Mouse (Mus musculus) cerebellum, adult 11 months (tissue): Measurements from ENCODE around the gene G430095P16Rik.

Source experiments
- DNase-seq: peaks from one replicate; pipeline ENCODE4 v3.0.0; 2022

G430095P16Rik gene

DNA sequence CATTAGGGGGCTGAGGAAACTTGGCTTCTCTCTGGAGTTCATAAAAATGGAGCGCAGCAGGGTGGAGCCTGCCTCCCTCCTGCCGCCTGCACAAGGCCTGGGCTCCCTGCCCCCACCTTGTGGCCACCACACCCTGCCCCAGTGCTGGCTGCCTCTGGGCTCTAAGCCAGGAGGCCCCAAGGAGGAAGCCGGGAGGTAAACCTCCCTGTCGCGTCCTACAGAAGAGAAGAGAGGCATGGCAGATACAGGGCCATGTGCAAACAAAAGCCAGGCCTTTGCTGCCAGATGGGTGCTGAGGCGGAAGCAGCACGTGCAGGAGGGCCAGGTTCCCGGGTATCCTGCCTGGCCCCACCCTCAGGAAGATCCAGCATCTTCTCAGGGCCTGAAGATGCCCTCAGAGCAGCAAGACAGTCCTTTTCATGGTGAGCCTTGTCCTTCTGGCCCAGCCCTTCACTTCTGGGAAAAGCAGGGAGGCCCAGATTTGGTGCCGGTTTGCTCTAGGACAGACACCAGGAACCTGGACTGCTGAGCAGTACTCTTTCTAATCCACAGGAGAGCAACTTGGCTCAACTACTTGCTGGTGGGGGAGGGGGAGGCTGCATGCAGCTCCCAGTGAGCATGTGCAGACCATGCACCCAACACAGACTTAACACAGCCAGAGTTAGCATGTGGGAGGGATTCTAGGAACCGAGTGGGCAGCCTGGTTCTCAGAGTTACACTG, at the start of gene G430095P16Rik:
TSS of gene G430095P16Rik (plus strand) at position 158 of the 721 bp plus-strand sequence.
- DNase-seq, result no peak

DNA sequence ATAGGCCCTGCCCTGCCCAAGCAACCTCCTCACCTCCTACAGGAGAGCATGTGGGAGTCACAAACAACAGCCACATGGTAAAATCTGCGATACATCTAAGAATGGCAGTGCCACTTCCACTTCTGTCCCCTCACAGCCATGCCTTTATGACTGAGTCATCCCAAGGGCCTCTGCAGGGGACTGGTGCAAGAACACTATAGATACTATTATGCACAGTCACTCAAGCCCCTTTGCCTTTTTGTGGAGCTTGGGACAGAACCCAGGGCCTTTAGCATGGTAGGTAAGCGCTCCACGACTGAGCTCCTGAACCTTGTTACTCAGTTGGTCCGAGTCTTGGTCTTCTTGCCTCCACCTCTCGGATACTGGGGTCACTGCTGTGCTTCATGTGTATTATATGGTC, 45.5 kb upstream of the G430095P16Rik start:
- no peak for DNase-seq

DNA sequence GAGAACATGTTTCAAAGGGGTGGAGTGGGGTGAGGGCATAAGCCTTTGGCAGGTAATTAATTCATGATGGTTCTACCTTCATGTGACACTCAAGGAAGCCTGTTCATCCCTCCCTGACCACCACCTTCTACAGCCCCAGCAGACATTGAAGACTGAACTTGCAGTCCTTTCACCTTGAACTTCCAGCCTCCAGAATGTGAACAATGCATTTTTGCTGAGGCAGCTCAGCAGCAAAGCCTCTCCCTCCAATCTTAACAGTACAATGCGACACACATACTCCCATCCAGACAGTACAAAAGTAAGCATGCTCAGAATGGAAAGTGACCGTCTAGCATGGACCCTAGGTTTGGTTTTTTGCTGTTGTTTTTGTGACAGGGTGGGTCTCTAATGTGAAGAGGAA, 41.3 kb upstream of the G430095P16Rik start:
- DNase-seq, result no peak

DNA sequence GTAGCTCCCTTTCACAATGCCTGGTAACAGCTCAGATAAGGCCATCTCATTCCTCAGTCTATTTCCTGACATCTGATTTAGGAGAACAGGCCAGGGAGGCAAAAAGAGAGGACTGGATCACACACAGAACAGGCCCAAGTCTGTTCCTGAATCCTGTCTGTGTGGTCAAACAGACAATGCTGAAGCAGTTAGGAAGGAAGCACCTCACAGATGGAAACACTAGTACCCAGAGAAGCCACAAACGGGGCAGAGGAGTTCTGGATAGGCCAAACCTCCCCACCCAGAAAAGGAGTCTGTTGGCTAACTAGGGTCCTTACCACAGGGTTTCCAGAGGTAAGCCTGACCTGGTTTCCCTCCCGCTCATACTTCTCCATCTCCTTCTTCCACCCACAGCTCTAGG, 40.5 kb upstream of the G430095P16Rik start:
- DNase-seq, result no peak

DNA sequence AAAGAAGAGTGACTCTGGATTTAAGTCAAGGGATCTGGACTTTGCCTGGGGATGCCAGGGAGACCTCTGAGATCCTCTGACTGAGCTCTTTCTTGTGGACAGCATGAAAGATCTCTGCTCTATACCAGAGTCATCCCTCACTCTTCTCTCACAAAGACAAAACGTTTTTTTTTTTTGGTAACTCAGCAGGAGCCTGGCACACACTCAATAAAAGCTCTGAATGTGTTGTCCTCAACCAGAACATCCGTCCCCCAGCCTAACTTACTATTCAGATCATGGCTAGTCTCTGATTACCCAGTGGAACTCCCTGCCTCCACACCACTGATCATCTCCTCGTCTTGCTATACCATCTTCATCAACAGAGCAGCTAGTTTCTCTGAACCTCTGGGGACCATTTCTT, 38.3 kb upstream of the G430095P16Rik start:
- no peak for DNase-seq

DNA sequence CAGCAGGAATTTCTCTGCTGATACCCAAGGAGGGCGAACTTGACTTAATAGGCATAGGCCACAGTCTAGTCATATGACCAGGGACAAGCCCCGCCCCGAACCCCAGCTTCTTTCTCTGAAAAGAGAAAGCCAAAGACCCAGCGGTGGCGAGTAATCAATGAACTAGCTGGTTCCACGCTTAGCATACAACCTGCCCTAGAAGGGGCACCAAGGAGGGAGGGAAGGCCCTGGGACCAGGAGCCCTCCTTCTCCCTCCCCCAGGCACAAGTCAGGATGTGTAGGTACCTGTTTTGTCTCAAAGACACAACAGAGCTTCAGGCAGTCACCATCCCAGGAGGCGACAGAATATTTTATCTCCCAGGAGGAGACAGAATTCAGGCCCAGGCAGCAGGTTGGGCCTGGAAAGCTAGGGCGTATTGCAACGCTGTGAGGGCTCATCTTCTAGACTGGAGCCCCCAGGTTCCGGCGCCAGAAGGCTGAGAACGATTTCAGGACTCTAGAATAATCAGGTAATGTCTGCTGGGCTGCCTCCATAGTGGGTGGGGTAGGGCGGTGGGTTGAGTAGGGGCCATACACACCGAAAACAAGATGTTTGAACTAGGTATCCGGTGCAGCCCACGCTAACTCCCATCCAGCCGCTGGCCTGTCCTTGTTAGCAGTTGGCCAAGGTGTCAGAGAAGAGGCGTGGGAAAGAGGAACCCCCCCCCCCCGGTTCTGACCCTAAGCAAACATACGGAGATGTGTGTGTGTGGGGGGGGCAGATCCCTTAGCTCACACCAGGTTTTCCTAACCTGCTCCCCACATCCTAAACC, 36.4 kb upstream of the G430095P16Rik start, which contains the start of gene Trmt1:
TSS of gene Trmt1 (plus strand) at position 117 of the 812 bp plus-strand sequence.
- DNase-seq, result no peak

DNA sequence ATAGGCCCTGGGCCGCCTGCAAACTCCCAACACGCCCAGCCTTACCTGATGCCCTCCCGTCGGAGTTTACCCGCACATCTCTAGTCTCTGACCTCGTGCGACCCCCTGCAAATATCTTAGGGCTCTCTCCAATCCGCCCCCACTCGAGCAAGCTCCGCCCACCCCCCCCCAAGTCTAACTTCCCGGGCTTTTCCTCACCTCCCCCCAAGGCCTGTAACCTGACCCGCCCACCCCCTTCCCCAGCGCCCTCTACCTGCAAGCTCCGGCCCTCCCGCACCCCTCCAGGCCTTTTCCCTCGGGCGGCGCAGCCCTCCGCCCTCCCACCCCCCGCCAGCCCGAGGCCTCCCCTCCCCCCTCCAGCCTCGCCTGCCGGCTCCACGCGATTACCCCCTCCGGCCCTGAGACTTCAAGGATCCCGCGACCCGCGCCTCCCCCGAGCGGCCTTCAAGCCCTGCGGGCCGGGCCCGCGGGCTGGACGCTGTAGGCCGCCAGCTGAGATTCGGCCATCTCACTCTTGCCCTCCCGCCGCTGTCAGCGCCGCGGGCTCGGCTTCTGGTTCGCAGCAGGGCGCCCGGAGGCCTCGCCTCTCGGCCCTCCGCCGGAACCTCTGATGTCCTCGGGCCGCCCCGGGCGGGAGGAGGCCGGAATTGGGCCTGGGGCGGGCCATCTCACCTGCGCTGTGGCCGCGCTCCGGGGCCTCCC, 35.7 kb upstream of the G430095P16Rik start:
- DNase-seq, result peak; percentile 56

DNA sequence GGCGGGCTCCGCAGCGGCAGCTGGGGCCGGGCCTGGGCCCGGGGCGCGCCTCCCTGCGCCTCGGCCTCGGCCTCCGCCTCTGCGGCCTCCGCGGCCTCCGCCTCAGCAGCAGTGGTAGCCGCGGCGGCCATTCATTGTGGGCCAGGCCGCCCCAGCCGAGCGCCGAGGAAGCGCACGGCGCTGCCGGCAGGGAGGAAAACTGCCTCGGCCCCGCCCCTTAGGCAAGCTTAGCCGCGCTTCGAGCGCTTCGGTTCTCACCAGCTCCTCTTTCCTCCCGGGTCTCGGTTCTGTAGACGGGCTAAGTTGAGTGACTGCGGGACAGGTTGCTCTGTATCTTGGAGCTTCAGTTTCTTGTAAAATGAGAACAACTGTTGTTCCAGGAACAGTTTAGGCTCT, 35.1 kb upstream of the G430095P16Rik start, which contains the start of gene Nacc1:
TSS of gene Nacc1 (minus strand) at position 158 of the 396 bp plus-strand sequence.
- peak; percentile 82 for DNase-seq

DNA sequence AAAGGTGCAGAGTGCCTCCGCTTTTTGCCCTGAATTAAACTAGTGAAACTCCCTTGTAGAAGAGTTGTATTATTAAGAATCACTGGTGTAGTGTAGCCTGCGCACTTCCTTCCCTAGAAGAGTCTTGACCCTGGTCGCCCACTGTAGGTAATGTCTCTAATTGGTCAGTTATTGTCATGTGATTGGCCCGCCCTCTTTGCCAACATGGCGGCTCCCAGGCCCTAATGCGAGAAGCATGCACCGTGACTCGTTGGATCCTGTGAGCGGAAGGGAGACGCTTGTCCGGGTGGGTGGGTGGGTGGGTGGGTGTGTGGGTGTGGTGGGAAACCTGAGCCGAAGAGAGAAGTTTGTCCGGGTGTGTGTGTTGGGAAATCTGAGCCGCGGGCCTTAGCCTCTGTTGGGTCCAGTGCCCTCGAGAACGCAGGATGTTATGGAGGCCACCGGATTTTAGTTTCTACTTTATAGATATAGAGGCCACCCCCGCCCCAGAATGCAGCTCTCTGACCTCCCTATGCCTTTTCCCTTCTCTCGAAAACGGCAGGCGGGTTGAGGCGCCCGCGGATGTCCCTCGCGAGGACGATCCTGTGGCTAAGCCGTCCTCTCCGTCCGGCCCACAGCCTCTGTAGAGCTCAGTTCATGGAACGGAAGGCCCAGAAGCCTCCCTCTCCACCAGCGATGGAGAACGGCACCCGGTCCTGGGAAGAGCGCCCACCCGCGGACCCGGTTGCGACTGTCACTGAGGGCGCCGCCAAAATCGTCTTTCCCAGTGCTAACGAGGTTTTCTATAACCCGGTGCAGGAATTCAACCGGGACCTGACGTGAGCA, 33.5 kb upstream of the G430095P16Rik start:
- DNase-seq, result peak; percentile 85

DNA sequence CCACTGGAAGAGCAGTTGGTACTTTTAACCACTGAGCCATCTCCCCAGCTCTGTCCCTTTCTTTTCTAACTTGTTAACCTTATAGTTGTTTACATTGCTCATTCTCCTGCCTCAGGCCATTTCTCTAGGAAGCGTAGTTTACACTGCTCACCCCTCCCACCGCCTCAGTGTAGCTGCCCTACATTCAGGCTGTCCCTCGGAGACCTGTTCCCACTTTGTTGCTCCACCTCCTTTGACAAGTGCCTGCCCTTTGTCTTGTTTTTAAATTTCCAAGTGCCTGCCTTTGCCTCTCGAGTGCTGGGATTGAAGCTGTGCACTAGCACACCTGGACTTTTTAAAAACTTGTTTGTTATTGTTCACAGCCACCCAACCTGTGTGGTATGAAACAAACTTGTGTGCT, 29.5 kb upstream of the G430095P16Rik start:
- no peak for DNase-seq

DNA sequence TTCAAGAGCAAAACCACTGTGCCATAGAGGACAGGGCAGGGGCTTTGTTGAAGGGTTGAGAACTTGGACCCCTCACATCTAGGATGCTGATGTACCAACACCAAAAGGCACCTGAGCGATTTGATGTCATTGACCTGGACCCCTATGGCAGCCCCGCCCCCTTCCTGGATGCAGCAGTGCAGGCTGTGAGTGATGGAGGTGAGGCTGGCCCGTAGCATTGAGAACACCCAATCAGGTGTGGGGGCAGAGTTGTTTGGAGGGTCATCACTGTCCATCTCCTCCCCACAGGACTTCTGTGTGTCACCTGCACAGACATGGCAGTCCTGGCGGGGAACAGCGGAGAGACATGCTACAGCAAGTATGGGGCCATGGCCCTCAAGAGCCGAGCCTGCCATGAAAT, 27.7 kb upstream of the G430095P16Rik start:
- DNase-seq, result no peak

DNA sequence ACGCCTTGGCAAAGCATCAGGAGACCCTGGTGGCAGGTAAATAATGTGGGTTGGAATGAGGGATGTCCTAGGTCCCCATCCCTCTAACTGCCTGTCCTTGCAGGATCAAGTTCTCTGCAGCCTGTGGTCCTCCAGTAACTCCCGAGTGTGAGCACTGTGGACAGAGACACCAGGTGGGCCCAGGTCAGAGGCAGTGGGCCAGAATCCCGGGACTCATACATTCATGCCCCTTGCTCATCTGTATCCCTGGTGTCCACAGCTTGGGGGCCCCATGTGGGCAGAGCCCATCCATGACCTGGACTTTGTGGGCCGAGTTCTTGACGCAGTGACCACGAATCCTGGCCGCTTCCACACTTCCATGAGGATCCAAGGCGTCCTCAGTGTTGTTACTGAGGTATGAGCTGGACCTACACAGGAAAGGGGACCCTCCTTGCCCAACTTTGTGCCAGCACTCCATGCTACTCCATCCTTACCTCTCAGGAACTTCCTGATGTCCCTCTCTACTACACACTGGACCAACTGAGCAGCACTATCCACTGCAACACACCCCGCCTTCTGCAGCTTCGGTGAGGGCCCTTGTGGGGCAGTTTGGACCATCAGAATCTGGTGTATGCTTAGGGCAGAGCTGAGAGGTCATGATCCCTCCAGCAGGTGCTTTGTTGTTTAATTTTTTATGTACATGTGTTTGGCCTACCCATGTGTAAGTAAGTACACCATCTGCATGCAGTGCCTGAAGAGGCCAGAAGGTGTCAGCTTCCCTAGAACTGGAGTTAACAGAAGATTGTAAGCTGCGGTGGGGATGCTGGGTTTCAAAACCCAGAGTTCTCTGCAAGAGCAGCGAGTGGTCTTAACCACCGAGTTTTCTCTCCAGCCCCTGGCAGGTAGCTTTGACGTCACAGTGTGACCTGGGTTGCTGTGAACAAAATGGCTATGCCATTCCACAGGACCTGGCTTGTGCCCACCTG, 25.4 kb upstream of the G430095P16Rik start:
- DNase-seq, result no peak

DNA sequence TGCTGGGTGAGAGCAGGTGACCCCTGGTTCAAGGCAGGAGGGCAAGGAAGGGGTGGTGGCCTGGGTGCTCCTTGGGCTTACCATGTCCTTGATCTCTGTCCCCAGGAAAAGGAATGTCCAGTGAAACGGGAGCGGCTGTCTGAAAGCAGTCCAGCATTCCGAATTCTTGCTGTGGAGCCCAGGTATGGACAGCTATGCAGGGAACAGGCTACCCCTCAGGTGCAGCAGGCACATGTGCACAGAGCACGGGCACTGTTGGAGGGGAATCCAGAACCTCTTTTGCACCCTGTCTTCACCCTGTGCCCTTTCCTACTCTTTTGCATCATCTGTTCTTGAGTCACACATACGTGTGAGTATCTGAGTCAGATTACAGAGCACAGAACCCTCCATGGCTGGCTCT, 24.5 kb upstream of the G430095P16Rik start:
- no peak for DNase-seq

DNA sequence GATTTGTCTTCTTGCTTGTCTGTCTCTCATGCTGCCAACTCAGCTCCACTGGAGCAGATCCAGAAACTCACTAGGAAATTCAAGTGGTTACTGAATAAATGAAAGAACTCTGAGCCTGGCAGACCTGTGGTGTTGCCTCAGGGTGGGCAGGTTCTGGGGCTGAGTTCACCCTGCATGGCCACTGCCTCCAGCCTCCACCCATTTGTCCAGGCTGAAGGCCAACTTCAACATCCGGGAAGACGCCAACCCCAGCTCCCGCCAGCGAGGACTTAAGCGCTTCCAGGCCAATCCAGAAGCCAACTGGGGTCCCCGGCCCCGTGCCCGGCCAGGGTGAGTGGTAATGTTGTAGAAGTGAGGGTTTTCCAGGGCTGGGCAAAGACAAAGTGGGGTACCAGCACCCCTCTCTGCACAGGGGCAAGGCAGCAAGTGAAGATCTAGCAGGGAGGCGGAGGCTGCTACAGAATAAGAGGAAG, 23.8 kb upstream of the G430095P16Rik start:
- DNase-seq, result no peak

DNA sequence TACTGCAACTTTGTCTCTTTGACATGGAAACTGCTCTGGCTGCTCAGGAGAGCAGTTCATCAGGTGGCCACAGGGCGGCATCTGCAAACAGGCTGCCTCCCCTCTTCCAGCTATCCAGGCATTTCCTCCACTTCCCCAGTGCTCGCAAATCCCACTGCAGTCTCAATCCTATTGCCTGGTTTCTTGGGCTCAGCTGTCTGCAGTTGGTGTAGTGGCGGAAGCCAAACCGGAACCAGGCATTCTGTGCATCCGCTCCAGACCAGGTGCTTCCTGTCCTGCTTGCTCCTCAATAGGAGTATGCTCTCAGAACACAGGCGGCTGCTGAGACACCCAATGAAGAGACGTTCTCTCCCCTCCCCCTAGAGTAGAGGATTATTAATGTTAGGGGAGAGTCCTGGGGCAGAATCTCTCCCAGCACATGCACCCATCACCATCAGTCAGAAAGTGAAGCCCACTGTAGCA, 22.9 kb upstream of the G430095P16Rik start:
- DNase-seq, result no peak

DNA sequence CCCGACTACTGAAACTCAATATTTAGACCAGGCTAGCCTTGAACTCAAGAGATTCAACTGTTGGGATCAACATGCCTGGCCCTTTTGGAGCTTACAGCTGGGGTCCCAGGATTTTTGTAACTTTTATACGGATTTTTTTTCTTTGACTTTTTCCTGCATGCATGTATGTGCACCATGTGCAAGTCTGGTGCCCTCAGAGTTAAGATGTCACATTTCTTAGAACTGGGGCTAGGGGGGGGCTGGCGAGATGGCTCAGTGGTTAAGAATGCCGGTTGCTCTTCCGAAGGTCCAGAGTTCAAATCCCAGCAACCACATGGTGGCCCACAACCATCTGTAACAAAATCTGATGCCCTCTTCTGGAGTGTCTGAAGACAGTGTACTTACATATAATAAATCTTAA, 22.3 kb upstream of the G430095P16Rik start:
- no peak for DNase-seq

DNA sequence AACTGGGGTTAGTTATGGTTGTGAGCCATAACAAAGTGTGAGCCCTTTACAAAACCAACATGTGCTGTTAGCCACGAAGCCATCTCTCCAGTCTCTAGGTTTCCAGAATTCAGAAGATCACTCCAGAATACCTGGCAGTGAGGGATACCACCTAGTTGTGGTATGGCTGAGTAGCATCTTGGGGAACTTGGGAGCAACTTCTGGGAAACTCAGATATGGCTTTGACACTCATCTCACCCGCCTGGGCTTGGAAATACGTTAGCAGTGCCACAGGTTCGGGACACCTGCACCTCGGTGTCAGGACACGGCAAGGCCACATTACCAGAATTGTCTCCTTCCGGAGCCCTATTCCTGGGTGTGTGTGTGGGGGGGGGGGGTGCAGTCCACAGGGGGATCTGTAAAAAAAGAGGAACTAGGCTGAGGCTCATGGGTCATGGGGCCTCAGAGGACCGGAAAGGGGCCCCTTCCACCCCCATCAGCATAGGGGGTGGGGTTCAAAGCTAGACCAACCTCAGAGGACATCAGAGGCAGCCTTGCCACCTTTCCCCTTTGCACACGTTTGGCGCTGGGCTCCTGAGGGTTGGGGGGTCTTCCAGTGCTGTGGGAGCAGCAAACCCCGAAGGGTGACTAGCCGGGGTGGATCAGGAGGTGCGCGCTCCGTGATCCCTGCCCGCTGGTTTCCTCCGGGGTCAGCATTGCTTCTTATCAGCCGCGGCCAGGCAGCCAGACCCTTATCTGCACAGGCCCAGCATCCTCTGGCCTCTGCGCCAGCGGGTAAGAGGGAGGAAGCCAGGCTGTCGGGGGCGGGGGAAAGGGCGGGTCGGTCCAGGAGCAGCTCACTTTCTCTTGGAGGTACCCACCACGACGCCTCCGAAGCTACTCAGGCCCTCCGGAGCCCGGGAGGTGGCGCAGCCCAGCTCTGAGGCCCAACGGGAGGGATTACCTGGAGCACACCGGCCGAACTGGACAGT, 21.6 kb upstream of the G430095P16Rik start, which contains the start of gene Lyl1:
TSS of gene Lyl1 (plus strand) at position 517 of the 971 bp plus-strand sequence.
- DNase-seq, result no peak

DNA sequence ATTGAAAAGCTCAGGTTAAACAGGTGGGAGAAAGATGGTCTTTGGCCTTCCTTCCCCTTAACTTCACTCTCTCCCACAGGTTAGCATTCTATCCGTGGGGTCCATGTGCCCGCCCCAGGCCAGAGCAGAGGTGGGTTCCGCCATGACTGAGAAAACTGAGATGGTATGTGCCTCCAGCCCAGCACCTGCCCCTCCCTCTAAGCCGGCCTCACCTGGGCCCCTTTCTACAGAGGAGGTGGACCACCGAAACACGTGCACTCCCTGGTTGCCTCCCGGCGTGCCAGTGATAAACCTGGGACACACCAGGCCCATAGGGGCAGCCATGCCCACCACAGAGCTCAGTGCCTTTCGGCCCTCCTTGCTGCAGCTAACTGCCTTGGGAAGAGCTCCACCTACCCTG, 20.2 kb upstream of the G430095P16Rik start:
- DNase-seq, result no peak

DNA sequence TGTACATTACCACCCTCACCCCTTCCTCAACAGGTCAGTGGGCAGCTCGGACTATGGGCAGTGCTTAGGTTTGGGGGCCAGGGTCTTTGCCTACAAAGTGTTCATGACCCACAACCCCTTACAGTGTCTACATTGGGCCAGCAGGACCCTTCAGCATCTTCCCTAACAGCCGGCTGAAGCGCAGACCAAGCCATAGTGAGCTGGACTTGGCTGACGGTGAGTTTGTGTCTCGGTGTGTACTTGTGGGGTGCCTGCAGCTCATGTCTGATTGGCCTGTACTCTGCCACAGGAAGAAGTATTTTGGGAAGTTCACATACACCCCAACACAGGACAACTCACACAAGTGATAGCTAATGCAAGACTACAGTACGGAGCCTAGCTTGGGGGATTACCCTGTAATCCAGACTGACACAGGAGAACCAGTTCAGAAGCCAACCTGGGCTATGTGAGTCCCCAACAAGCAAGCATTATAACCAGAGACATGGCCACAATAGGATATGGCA, 19.8 kb upstream of the G430095P16Rik start:
- DNase-seq, result no peak
